Mouse (Mus musculus) thymus, adult 2 months (tissue): ENCODE results near the gene Ndufa7. TPM values are rescaled to one million over a fixed set of nuclear protein-coding genes. Genes with fewer than 3 reads are reported as not detected.
A peak's percentile ranks its signal among the peaks of the same experiment; 100 is the strongest.

Source experiments
- DNase-seq: peaks from one replicate; pipeline ENCODE4 v3.0.0; 2021
- H3K27ac ChIP-seq: fragments of 200-500 bp; 2 replicates; pipeline ENCODE4 v1.5.1; 2012; ENCODE audit warnings: low read length, control low read depth; ENCODE audit not compliant: control insufficient read depth, insufficient read depth
- H3K27me3 ChIP-seq: fragments of 200-500 bp; 2 replicates; pipeline ENCODE4 v1.6.1; 2012; ENCODE audit warnings: mild to moderate bottlenecking, low read length, moderate library complexity, mixed read lengths; ENCODE audit not compliant: control insufficient read depth, insufficient read depth
- H3K36me3 ChIP-seq: fragments of 200-500 bp; 2 replicates; pipeline ENCODE4 v1.6.1; 2012; ENCODE audit warnings: mild to moderate bottlenecking, low read length, moderate library complexity; ENCODE audit not compliant: control insufficient read depth, insufficient read depth
- H3K4me1 ChIP-seq: fragments of 200-500 bp; replicated peaks from 2 replicates; pipeline ENCODE4 v1.6.1; 2012; ENCODE audit warnings: low read length; ENCODE audit not compliant: control insufficient read depth, insufficient read depth
- H3K4me3 ChIP-seq: fragments of 200-500 bp; 2 replicates; pipeline ENCODE4 v1.5.1; 2012; ENCODE audit warnings: mild to moderate bottlenecking, low read length, control low read depth, moderate library complexity; ENCODE audit not compliant: control insufficient read depth, insufficient read depth
- CTCF ChIP-seq: fragments of 200-500 bp; IDR thresholded peaks from 2 replicates; pipeline ENCODE4 v1.5.1; 2012; ENCODE audit warnings: mild to moderate bottlenecking, control low read depth, low read length, moderate library complexity, borderline replicate concordance; ENCODE audit not compliant: control insufficient read depth, poor library complexity, insufficient read depth; ENCODE audit errors: extremely low read depth
- POLR2A ChIP-seq: fragments of 200-500 bp; IDR thresholded peaks from 2 replicates; pipeline ENCODE4 v1.6.1; 2012; ENCODE audit warnings: mild to moderate bottlenecking, low read length, control low read depth, moderate library complexity; ENCODE audit not compliant: control insufficient read depth, poor library complexity, insufficient read depth; ENCODE audit errors: extremely low read depth
- WGBS: fragments of 180-500 bp; shearing (Covaris S2); methylation state at CpG from one replicate; pipeline ENCODE4 v1.1.7; 2018; 5-methylcytosine and 5-hydroxymethylcytosine counted together
- polyA plus RNA-seq: library from polyadenylated mRNA; depleted of rRNA; stranded (reverse); fragments of >200 nt; gene quantifications from 2 replicates; pipeline ENCODE4 v1.2.3, GENCODE M21; 2012

The Ndufa7 gene
- polyA plus RNA-seq, 1 experiment: 382 TPM

- peak; percentile 77 for DNase-seq
- peak within 1 kb of the TSS; percentile 1 for H3K27ac ChIP-seq
- no peaks in the 10 kb centered on the region for H3K36me3 ChIP-seq
- H3K27me3 ChIP-seq: no peaks in the 10 kb centered on the region
- under 1% methylated on average over 50 of the region's 50 CpGs for WGBS
- H3K4me3 ChIP-seq: peak within 1 kb of the TSS; percentile 47
- TF ChIP-seq POLR2A (no peak), CTCF (peak; percentile 28; the same call in 1 of the 2 replicates)
- H3K4me1 ChIP-seq: peaks cover 24% of the 10 kb centered on the region
These were observed 43.0 kb upstream of the Ndufa7 start, which contains the start of gene Angptl4 for GRCm38 (mm10) chr17:33781124-33781977. Gene Angptl4, minus strand, starts transcription at chr17:33781830.

DNA sequence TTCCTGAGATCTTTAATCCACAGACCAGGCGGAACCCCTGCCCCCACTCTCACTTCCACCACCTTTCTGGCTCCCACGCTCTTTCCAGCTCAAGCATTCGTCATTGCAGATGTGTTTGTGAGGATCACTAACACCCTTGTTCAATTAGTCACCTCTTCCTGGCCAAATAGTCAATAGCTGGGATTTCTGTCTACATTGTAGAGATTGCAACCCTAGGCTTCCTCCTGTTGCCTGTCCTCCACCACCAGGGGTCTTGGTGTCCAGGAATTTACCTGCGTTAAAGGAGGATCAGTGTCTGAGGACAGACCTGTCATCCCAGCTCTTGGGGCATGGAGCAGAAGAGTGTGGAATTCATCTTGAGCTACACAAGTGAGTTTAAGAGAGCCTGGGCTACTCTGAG lies 42.3 kb upstream of the Ndufa7 start:
- peaks cover 24% of the 10 kb centered on the region for H3K4me1 ChIP-seq
- H3K4me3 ChIP-seq: peak overlapping the region; percentile 47; the same call in 1 of the 2 replicates

GRCm38 (mm10) chr17:33783408-33783807 lies 41.0 kb upstream of the Ndufa7 start:
- no peak for DNase-seq
- H3K4me1 ChIP-seq: peaks cover 24% of the 10 kb centered on the region

More for the DNA sequence above, 42.3 kb upstream of the Ndufa7 start:
- DNase-seq: no peak
- Histone ChIP-seq H3K27me3 (no peaks in the 10 kb centered on the region), H3K27ac (no peak overlapping the region), H3K36me3 (no peaks in the 10 kb centered on the region)
- TF ChIP-seq POLR2A: no peak
- no peak for TF ChIP-seq CTCF
- 27% methylated on average over 4 of the region's 4 CpGs for WGBS

GRCm38 (mm10) chr17:33784939-33785338 lies 39.4 kb upstream of the Ndufa7 start:
- H3K27ac ChIP-seq: no peak overlapping the region
- 94% methylated on average over 2 of the region's 2 CpGs for WGBS
- TF ChIP-seq POLR2A: no peak
- TF ChIP-seq CTCF: no peak

More at GRCm38 (mm10) chr17:33783408-33783807, 41.0 kb upstream of the Ndufa7 start:
- H3K4me3 ChIP-seq: no peak overlapping the region
- TF ChIP-seq POLR2A (no peak), CTCF (no peak)
- no peaks in the 10 kb centered on the region for H3K27me3 ChIP-seq
- no peaks in the 10 kb centered on the region for H3K36me3 ChIP-seq
- no peak overlapping the region for H3K27ac ChIP-seq

DNA sequence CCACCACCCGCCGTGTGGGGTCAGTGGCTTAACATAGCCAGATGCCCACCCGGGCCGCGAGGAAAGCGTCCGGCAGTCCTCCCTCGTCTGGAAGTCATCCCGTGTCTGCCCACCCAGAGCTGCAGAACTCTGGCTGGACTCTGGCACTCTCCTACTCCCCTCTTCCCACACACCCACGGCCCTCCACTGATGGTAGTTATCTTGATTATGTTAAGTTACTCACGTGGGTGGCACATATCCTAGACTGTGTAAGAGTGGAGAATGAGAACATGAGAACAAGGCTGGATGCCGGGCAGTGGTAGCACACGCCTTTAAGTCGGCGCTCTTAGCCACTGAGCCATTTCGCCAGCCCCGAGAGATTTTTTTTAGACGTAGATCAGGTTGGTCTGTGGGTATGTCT lies 38.0 kb upstream of the Ndufa7 start:
- no peak for DNase-seq
- 91% methylated on average over 18 of the region's 18 CpGs for WGBS
- H3K4me1 ChIP-seq: peaks cover 9% of the 10 kb centered on the region
- H3K27ac ChIP-seq: no peak overlapping the region
- H3K4me3 ChIP-seq: no peak overlapping the region
- H3K36me3 ChIP-seq: no peaks in the 10 kb centered on the region
- H3K27me3 ChIP-seq: no peaks in the 10 kb centered on the region
- TF ChIP-seq POLR2A (no peak), CTCF (no peak)

More at GRCm38 (mm10) chr17:33784939-33785338, 39.4 kb upstream of the Ndufa7 start:
- DNase-seq: no peak
- no peaks in the 10 kb centered on the region for H3K36me3 ChIP-seq
- no peak overlapping the region for H3K4me3 ChIP-seq
- H3K4me1 ChIP-seq: peaks cover 17% of the 10 kb centered on the region
- no peaks in the 10 kb centered on the region for H3K27me3 ChIP-seq

DNA sequence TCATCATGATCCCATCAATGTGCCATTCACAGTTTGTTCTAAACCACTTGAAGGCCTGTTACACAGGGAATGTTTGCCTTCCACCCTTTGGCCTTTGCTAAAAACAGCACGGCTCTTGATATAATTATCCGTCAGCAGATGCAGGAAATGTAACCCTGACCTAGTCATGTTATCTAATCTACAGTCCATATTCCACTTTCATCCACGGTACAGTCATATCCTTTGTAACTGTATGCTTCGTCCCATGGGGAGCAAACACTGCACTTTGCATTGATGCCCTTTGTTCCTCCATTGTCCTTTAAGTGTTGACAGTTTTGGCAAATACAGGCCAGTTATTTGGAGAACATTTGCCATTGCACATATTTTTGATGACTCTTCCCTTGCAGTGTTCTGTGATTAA lies 35.6 kb upstream of the Ndufa7 start:
- no peak overlapping the region for H3K4me3 ChIP-seq
- DNase-seq: no peak
- H3K27ac ChIP-seq: no peak overlapping the region
- no peaks in the 10 kb centered on the region for H3K27me3 ChIP-seq
- H3K4me1 ChIP-seq: no peaks in the 10 kb centered on the region
- H3K36me3 ChIP-seq: no peaks in the 10 kb centered on the region
- TF ChIP-seq POLR2A (no peak), CTCF (no peak)
- WGBS: 82% methylated on average over 4 of the region's 4 CpGs

- WGBS: 43% methylated on average over 3 of the region's 3 CpGs
- no peaks in the 10 kb centered on the region for H3K36me3 ChIP-seq
- no peak overlapping the region for H3K4me3 ChIP-seq
- no peak for DNase-seq
- H3K27ac ChIP-seq: no peak overlapping the region
- TF ChIP-seq POLR2A (no peak), CTCF (no peak)
- no peaks in the 10 kb centered on the region for H3K27me3 ChIP-seq
- no peaks in the 10 kb centered on the region for H3K4me1 ChIP-seq
These were observed 26.1 kb upstream of the Ndufa7 start for GRCm38 (mm10) chr17:33798306-33798705.
